Mouse (Mus musculus): Measurements from ENCODE around the gene Fam186b. TPM values are rescaled to one million over a fixed set of nuclear protein-coding genes. Genes with fewer than 3 reads are reported as not detected.

Gene Fam186b
- total RNA-seq, 2 experiments from 2014 or later, result not detected

DNA sequence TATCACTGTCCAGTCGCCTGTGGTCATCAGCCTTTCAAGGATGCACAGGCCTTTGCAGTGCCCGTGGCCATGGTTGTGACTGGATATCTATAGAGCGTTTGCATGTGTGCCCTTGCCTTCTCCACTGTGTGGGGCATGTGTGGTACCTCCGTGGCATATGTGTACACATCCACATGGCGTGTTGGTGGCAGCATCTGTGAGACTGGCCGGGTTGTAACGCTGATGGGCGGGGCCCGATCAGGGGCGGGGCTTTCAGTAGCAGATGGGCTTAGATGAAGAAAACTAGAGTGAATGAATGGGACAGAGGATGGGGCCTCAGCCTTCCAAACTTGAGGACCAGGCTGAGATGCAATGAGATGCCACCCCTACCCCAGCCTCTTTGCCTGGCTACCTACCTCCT, 63.7 kb downstream of the Fam186b start:
- ATAC-seq (ENCODE audit: poor library complexity, severe bottlenecking), result no peak

DNA sequence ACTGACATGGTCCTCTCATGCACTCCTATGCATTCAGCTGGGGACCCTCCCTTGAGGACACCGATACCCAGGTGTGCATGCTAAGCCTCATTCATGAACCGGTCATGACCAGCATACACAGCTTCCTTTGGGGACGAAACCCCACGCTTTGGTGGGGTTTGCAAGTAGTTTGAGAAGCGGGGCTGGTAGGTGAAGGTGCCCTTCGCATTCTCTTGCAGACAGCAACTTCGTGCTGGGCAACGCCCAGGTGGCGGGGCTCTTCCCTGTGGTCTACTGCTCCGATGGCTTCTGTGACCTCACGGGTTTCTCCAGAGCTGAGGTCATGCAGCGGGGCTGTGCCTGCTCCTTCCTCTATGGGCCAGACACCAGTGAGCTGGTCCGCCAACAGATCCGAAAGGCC, 69.6 kb downstream of the Fam186b start:
- ATAC-seq (ENCODE audit: poor library complexity, severe bottlenecking), result no peak

DNA sequence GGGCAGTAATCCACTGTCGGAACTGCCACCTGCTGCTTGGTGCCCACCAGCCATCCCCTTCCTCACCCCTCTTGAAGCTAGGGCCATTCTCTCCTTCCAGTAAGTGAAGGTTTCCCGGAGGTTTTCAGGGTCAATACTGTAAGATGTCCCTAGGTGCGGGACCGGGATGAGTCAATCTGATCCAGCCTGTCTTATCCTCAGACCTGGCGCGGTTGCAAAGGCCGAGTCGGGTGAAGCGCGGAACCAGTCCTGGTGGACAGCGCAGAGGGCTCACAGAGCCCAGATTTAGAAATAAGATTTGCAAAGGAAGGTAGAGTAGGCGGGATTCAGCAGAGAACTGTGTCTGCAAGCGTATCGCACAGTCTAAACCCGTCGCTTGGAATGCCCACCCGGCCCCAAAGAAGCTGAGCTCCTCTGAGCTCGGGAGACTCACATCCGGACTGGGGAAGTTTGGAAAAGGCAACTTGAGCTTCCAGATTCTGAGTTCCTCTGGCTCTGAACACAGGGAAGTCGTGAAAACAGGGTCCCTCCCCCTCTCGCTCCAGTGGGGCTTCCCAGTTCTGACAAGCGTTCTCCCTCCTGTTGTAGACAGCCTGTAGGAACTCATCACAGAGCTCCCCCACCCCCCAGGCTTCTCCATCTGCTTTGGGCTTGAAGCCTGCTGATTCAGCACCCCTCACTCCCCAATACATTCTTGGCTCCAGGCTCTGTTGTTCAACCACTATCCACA, 70.4 kb downstream of the Fam186b start:
- no peak for ATAC-seq (ENCODE audit: poor library complexity, severe bottlenecking)

DNA sequence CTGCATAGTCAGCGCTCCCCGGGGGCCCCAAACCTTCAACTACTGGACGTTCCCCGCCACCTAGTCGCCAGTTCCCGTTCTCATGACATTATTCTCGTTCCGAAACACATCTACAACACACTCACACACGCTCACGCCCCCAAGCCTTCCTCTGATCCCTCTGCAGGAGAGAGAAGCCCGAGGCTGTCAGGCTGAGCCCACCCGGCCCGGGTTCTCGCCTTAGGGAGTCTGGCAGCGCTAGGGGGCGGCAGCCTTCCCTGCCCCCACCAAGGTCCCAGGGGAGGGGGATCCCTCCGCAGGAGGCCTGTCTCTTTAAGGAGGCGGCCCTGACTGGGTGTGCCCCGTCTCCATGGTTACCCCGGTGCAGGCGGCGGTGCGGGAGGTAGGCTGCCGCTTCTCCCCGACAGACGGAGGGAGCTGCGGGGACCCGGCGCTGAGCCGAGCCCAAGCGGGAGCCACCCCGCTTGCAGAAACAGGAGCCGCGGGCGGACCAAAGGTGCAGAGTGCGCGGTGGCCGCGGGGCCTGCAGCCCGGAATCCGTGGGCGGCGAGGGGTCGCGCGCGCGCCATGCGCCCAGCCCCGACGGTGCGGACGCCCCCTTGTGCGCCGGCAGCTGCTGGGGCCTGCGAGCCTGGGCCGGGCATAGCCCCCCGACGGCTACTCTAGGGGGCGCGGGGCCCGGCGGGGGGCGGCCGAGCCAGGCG, 71.3 kb downstream of the Fam186b start, which contains the start of gene Kcnh3:
Gene Kcnh3, plus strand, starts transcription at position 654 of the 704 bp plus-strand sequence.
- ATAC-seq (ENCODE audit: poor library complexity, severe bottlenecking), result peak; percentile 45

DNA sequence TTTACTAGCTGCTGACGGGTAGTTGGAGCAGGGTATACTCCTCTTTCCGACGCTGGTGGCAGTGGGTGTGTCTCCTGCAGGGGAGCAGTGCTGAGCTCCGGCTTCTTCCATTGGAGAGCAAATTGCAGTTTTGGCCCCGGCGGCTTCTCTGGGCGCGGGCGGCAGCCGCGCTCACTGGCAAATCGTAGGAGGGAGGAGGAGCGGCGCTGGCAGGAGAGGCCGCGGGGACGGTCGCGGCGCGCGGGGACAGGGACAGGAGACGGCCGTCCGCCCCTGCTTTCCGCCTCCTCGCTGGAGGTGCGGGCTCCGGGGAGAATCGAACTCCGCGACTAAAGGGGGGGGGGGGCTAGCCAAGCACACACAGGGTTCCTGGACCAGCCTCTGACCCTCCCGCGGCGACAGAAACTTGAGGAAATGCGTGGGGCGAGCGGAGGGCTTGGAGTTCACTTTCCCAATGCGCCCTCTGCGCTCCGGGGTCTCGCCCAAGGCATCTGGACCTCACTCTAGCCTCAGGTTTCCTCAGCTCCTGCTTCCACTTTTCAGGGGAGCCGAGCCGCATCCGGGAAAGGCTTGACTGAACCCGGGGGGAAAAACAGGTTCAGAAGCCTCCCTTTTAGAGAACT, 72.0 kb downstream of the Fam186b start:
- ATAC-seq (ENCODE audit: poor library complexity, severe bottlenecking), result no peak

DNA sequence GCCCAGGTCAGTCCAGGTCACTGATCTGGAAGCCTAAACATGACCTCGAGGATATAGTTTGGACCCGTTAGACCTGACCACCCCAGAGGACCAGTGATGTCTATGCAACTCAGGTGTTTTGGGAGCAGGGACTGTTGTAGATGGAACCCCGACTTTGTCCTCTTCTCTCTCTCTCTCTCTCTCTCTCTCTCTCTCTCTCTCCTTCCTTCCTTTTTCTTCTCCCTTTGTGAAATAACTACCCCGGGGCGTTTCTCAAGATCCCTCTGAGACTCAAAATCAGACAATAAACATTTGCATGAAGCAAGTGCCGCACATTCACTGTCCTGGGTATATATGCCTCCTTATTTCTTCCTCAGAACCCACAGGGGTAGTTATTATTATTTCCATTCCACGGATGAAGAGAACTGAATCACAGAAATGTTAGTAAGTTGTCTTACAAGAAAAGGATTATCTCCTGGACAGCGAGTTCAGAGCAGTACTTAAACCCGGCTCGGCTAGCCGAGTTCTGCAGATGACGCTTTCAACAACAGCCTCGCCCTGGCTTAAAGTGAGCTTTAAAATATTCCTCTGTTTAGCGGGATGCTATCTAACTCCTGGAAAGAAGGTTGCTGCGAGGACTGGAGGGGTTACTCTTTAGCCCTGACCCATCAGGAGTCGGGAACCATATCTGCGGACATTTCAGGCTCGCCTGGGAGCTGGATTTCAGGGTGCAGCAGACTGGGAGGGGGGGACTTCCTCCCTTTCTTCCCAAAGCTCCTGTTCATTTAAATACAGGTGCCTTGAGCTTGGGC, 72.7 kb downstream of the Fam186b start:
- ATAC-seq (ENCODE audit: poor library complexity, severe bottlenecking), result no peak

DNA sequence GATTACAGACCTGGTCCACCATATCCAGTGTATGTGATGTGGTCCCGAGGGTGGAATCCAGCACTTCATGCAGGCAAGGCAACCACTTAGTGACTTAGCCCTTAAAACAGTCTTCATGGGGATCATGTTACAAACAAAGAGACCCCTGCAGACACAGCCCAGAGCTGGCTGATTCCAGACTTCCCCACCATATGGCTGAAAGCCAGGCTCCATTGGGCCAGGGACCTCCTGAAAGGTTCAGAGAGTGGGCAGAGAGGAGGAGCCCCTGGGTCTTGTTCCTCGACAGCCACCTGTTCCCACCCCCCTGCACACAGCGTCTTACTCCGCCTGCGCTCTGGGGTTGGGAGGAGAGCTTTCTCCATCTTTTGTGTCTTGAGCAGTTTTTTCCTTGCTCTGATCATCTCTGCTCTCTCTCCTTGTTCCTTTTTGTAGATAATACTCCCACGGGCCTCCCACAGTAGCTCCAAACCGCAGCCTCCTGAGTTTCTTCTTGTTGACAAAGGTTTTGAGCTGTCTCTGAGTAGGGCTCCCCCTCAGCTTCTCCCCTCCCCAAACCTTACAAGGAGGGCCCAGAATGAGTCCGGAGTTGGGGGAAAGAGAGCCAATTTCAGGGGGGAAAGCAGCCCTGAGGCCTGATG, 74.3 kb downstream of the Fam186b start:
- no peak for ATAC-seq (ENCODE audit: poor library complexity, severe bottlenecking)

Other genes with a start within 250 kb of the Fam186b start
- not detected in 2 replicates for gene Prph, start 240.7 kb downstream of the Fam186b start, total RNA-seq (2015)
- gene Prph, start 240.7 kb downstream of the Fam186b start, total RNA-seq (2017), result not detected in 2 replicates
- 27.1 and 37.2 TPM in 2 replicates for gene Troap, start 221.3 kb downstream of the Fam186b start, total RNA-seq (2015)
- 27.9 and 28.3 TPM in 2 replicates for gene Troap, start 221.3 kb downstream of the Fam186b start, total RNA-seq (2017)
- not detected in 2 replicates for gene C1ql4, start 208.1 kb downstream of the Fam186b start, total RNA-seq (2015)
- gene C1ql4, start 208.1 kb downstream of the Fam186b start, total RNA-seq (2017), result not detected in 2 replicates
- not detected in 2 replicates for gene Dnajc22, start 202.7 kb downstream of the Fam186b start, total RNA-seq (2015)
- 0.11 TPM in 1 of 2 replicates, not detected in the other for gene Dnajc22, start 202.7 kb downstream of the Fam186b start, total RNA-seq (2017)
- not detected in 2 replicates for gene Spats2, start 170.0 kb downstream of the Fam186b start, total RNA-seq (2015)
- gene Spats2, start 170.0 kb downstream of the Fam186b start, total RNA-seq (2017), result not detected in 2 replicates
- gene Kcnh3, start 71.0 kb downstream of the Fam186b start, total RNA-seq (2015), result not detected in 2 replicates
- not detected in 2 replicates for gene Kcnh3, start 71.0 kb downstream of the Fam186b start, total RNA-seq (2017)
- 30.6 and 38.3 TPM in 2 replicates for gene Mcrs1, start 43.9 kb downstream of the Fam186b start, total RNA-seq (2015)
- 29.4 and 30.4 TPM in 2 replicates for gene Mcrs1, start 43.9 kb downstream of the Fam186b start, total RNA-seq (2017)
- 0.27 and 0.89 TPM in 2 replicates for gene Prpf40b, start 801 bp downstream of the Fam186b start, total RNA-seq (2015)
- 0.12 and 1.1 TPM in 2 replicates for gene Prpf40b, start 801 bp downstream of the Fam186b start, total RNA-seq (2017)
- gene Fmnl3, start 74.6 kb upstream of the Fam186b start, total RNA-seq (2015), result 7.9 and 10.1 TPM in 2 replicates
- 11.4 and 16.3 TPM in 2 replicates for gene Fmnl3, start 74.6 kb upstream of the Fam186b start, total RNA-seq (2017)
- gene Tmbim6, start 97.0 kb upstream of the Fam186b start, total RNA-seq (2015), result 410 and 456 TPM in 2 replicates
- 187 and 196 TPM in 2 replicates for gene Tmbim6, start 97.0 kb upstream of the Fam186b start, total RNA-seq (2017)
- 0.84 and 4.0 TPM in 2 replicates for gene Nckap5l, start 161.9 kb upstream of the Fam186b start, total RNA-seq (2015)
- gene Nckap5l, start 161.9 kb upstream of the Fam186b start, total RNA-seq (2017), result 0.73 TPM in 1 of 2 replicates, not detected in the other
- 8.2 and 9.8 TPM in 2 replicates for gene Bcdin3d, start 178.8 kb upstream of the Fam186b start, total RNA-seq (2015)
- 3.6 and 4.6 TPM in 2 replicates for gene Bcdin3d, start 178.8 kb upstream of the Fam186b start, total RNA-seq (2017)
- gene Faim2, start 232.3 kb upstream of the Fam186b start, total RNA-seq (2015), result 0.04 TPM in 1 of 2 replicates, not detected in the other
- 0.49 TPM in 1 of 2 replicates, not detected in the other for gene Faim2, start 232.3 kb upstream of the Fam186b start, total RNA-seq (2017)

All from megakaryocyte, adult 5-6 weeks (primary cell).